Mouse (Mus musculus): ENCODE data around the gene Tmem132a. TPM values are rescaled to one million over a fixed set of nuclear protein-coding genes. Genes with fewer than 3 reads are reported as not detected.

Tmem132a gene
- total and polyA plus RNA-seq, 3 experiments, result 2.9 to 22.9 TPM; not detected in 1

GRCm38 (mm10) chr19:10904927-10905727 lies 35.4 kb upstream of the Tmem132a start:
- H3K79me2 ChIP-seq (replicated peaks; ENCODE audit: control insufficient read depth, extremely low read depth, insufficient read depth, poor library complexity, severe bottlenecking), result no peaks in the 10 kb centered on the region
- no peaks in the 10 kb centered on the region for H3K9me3 ChIP-seq (replicated peaks; ENCODE audit: low read length)
- H3K27me3 ChIP-seq (replicated peaks), result no peaks in the 10 kb centered on the region
- H3K9ac ChIP-seq (ENCODE audit: insufficient read depth, low read depth), result no peak overlapping the region
- no peak overlapping the region for H3K27ac ChIP-seq (ENCODE audit: insufficient read depth, low read depth)
- no peak for TF ChIP-seq PAX5 (IDR thresholded peaks at IDR 0.05; ENCODE audit: low read length)
- no peak for TF ChIP-seq CTCF (conservative IDR thresholded peaks at IDR 0.05 in 1 of 2, IDR thresholded peaks at IDR 0.05 in 1 of 2; ENCODE audit: low read depth in 2 of 2, low read length in 2 of 2)
- TF ChIP-seq RCOR1 (conservative IDR thresholded peaks at IDR 0.05; ENCODE audit: low read depth, low read length), result no peak
- no peak for TF ChIP-seq ZMIZ1 (IDR thresholded peaks at IDR 0.05; ENCODE audit: low read depth, low read length)
- no peak for TF ChIP-seq USF2 (conservative IDR thresholded peaks at IDR 0.05; ENCODE audit: low read depth, low read length)
- TF ChIP-seq ZNF384 (IDR thresholded peaks at IDR 0.05; ENCODE audit: low read depth, low read length), result no peak
- no peak for TF ChIP-seq ETS1 (conservative IDR thresholded peaks at IDR 0.05; ENCODE audit: low read depth, low read length)
- TF ChIP-seq NELFE (IDR thresholded peaks at IDR 0.05; ENCODE audit: low read depth, low read length), result no peak
- TF ChIP-seq IRF4 (IDR thresholded peaks at IDR 0.05; ENCODE audit: low read depth, low read length), result no peak
- TF ChIP-seq POLR2A (IDR thresholded peaks at IDR 0.05; ENCODE audit: low read depth, low read length), result no peak
- DNase-seq (ENCODE audit: extremely low read depth), result no peak
- dilution Hi-C loops (cut with MboI; ENCODE audit: extremely low pct_ligation_motif_present, extremely low pct_unique_long_range_greater_than_20kb, low sequenced_read_pairs), result no loop called here
- H3K4me3 ChIP-seq (replicated peaks in 1 of 3; ENCODE audit: low read depth in 2 of 3, low read length in 2 of 3, poor library complexity in 1 of 3), result no peak overlapping the region
- H3K4me2 ChIP-seq (ENCODE audit: insufficient read depth, low read depth, poor library complexity, severe bottlenecking), result no peak overlapping the region
- H3K36me3 ChIP-seq (replicated peaks in 1 of 2; ENCODE audit: control insufficient read depth in 1 of 2, insufficient read depth in 1 of 2, low read length in 1 of 2), result peaks cover 75 to 94% of the 10 kb centered on the region in 2 experiments
- no peaks in the 10 kb centered on the region for H3K4me1 ChIP-seq (ENCODE audit: control insufficient read depth in 1 of 2, insufficient read depth in 2 of 2)
- in situ Hi-C loops (cut with MboI; ENCODE audit: low pct_ligation_motif_present, low pct_unique_long_range_greater_than_20kb, low sequenced_read_pairs), result no loop called here

- H3K4me2 ChIP-seq (ENCODE audit: insufficient read depth, low read depth, poor library complexity, severe bottlenecking), result no peak overlapping the region
- no peaks in the 10 kb centered on the region for H3K9me3 ChIP-seq (replicated peaks; ENCODE audit: low read length)
- H3K27ac ChIP-seq (ENCODE audit: insufficient read depth, low read depth), result no peak overlapping the region
- H3K4me1 ChIP-seq (ENCODE audit: control insufficient read depth in 1 of 2, insufficient read depth in 2 of 2), result no peaks in the 10 kb centered on the region
- H3K4me3 ChIP-seq (replicated peaks in 1 of 3; ENCODE audit: low read depth in 2 of 3, low read length in 2 of 3, poor library complexity in 1 of 3), result no peak overlapping the region
- TF ChIP-seq UBTF (IDR thresholded peaks at IDR 0.05; ENCODE audit: low read depth, low read length) (no peak), RAD21 (IDR thresholded peaks at IDR 0.05; ENCODE audit: low read depth, low read length) (no peak), E2F4 (IDR thresholded peaks at IDR 0.05; ENCODE audit: insufficient replicate concordance, low read depth, low read length) (no peak), TBP (conservative IDR thresholded peaks at IDR 0.05; ENCODE audit: low read depth, low read length) (no peak), MAZ (IDR thresholded peaks at IDR 0.05; ENCODE audit: low read depth, low read length) (no peak)
- H3K79me2 ChIP-seq (replicated peaks; ENCODE audit: control insufficient read depth, extremely low read depth, insufficient read depth, poor library complexity, severe bottlenecking), result 0 out of 2 replicates have a peak, but pooled peaks cover 3% of the 10 kb centered on the region
- peaks cover 82 to 98% of the 10 kb centered on the region in 2 experiments for H3K36me3 ChIP-seq (replicated peaks in 1 of 2; ENCODE audit: control insufficient read depth in 1 of 2, insufficient read depth in 1 of 2, low read length in 1 of 2)
- DNase-seq (ENCODE audit: extremely low read depth), result no peak
- H3K27me3 ChIP-seq (replicated peaks), result no peaks in the 10 kb centered on the region
- in situ Hi-C loops (cut with MboI; ENCODE audit: low pct_ligation_motif_present, low pct_unique_long_range_greater_than_20kb, low sequenced_read_pairs) (no loop called here), dilution Hi-C loops (cut with MboI; ENCODE audit: extremely low pct_ligation_motif_present, extremely low pct_unique_long_range_greater_than_20kb, low sequenced_read_pairs) (no loop called here)
- no peak overlapping the region for H3K9ac ChIP-seq (ENCODE audit: insufficient read depth, low read depth)
These were observed 34.8 kb upstream of the Tmem132a start for GRCm38 (mm10) chr19:10904512-10904911.
